Mouse (Mus musculus) embryo, embryonic 11.5 days (tissue): Measurements from ENCODE around the gene Gm10037.

ENCODE experiments used
- DNase-seq: peaks from one replicate; pipeline ENCODE4 v3.0.0-alpha.2; 2012; ENCODE audit warnings: low read depth, low spot score

The Gm10037 gene

GRCm38 (mm10) chr13:67876699-67877254, 45.9 kb downstream of the Gm10037 start:
- no peak for DNase-seq

- no peak for DNase-seq
These were observed 53.1 kb downstream of the Gm10037 start for GRCm38 (mm10) chr13:67883966-67884365.
